Mouse (Mus musculus) hindbrain, embryonic 10.5 days (tissue): ENCODE measurements around the gene Rab4b. TPM values are rescaled to one million over a fixed set of nuclear protein-coding genes. Genes with fewer than 3 reads are reported as not detected.
A peak's percentile ranks its signal among the peaks of the same experiment; 100 is the strongest.

Experiments
- DNase-seq: peaks from one replicate; pipeline ENCODE4 v3.0.0-alpha.2; 2017; ENCODE audit warnings: low spot score
- H3K27ac ChIP-seq: fragments of 300-500 bp; sonication (generic); 2 replicates; pipeline ENCODE4 v1.5.1; 2016; ENCODE audit warnings: mild to moderate bottlenecking, moderate library complexity
- H3K27me3 ChIP-seq: fragments of 300-500 bp; sonication (generic); 2 replicates; pipeline ENCODE4 v1.6.1; 2016; ENCODE audit warnings: mild to moderate bottlenecking; ENCODE audit not compliant: poor library complexity, insufficient read depth, severe bottlenecking
- H3K36me3 ChIP-seq: fragments of 300-500 bp; sonication (generic); 2 replicates; pipeline ENCODE4 v1.6.1; 2016; ENCODE audit warnings: mild to moderate bottlenecking, moderate library complexity
- H3K4me1 ChIP-seq: fragments of 300-500 bp; sonication (generic); replicated peaks from 2 replicates; pipeline ENCODE4 v1.6.1; 2016; ENCODE audit warnings: mild to moderate bottlenecking
- H3K4me3 ChIP-seq: fragments of 300-500 bp; sonication (generic); 2 replicates; pipeline ENCODE4 v1.5.1; 2016; ENCODE audit warnings: mild to moderate bottlenecking, moderate library complexity
- H3K9me3 ChIP-seq: fragments of 300-500 bp; sonication (generic); 2 replicates; pipeline ENCODE4 v1.6.1; 2016; ENCODE audit warnings: mild to moderate bottlenecking, moderate library complexity
- WGBS: fragments of 180-500 bp; shearing (Covaris S2); methylation state at CpG from one replicate; pipeline ENCODE4 v1.1.7; 2016; 5-methylcytosine and 5-hydroxymethylcytosine counted together
- microRNA counts: library from miRNA; unstranded; fragments of <30 nt; microRNA quantifications from one replicate; lab custom pipeline; 2017
- polyA plus RNA-seq: library from polyadenylated mRNA; unstranded; fragments of >200 nt; fragmentation: Nextera tagmentation; extraction: Ambion mirVana; gene quantifications from 2 replicates; pipeline ENCODE4 v1.2.1, GENCODE M21; 2016

Gene Rab4b
- polyA plus RNA-seq, 1 experiment from 2014 or later = 92.2 TPM

GRCm38 (mm10) chr7:27131387-27131786, 47.3 kb downstream of the Rab4b start:
- H3K27ac ChIP-seq = no peak overlapping the region
- H3K36me3 ChIP-seq = no peaks in the 10 kb centered on the region
- no peak overlapping the region for H3K4me3 ChIP-seq
- 63% methylated on average over 2 of the region's 2 CpGs for WGBS
- no peaks in the 10 kb centered on the region for H3K4me1 ChIP-seq
- H3K9me3 ChIP-seq = peaks cover 7% of the 10 kb centered on the region; the same call in 1 of the 2 replicates
- no peaks in the 10 kb centered on the region for H3K27me3 ChIP-seq
- no peak for DNase-seq

- 90% methylated on average over 22 of the region's 22 CpGs for WGBS
- no peak for DNase-seq
- H3K36me3 ChIP-seq = no peaks in the 10 kb centered on the region
- no peak overlapping the region for H3K27ac ChIP-seq
- H3K9me3 ChIP-seq = peaks cover 7% of the 10 kb centered on the region; the same call in 1 of the 2 replicates
- no peak overlapping the region for H3K4me3 ChIP-seq
- no peaks in the 10 kb centered on the region for H3K27me3 ChIP-seq
- H3K4me1 ChIP-seq = no peaks in the 10 kb centered on the region
Measured at GRCm38 (mm10) chr7:27130521-27131370, 48.0 kb downstream of the Rab4b start.

- Histone ChIP-seq H3K27ac (no peak overlapping the region), H3K9me3 (peaks cover 5% of the 10 kb centered on the region; the same call in 1 of the 2 replicates), H3K27me3 (no peaks in the 10 kb centered on the region), H3K36me3 (no peaks in the 10 kb centered on the region), H3K4me1 (no peaks in the 10 kb centered on the region), H3K4me3 (no peak overlapping the region)
- DNase-seq = no peak
- WGBS = 91% methylated on average over 12 of the region's 12 CpGs
Measured at GRCm38 (mm10) chr7:27129811-27130210, 48.9 kb downstream of the Rab4b start.

GRCm38 (mm10) chr7:27128946-27129345, 49.8 kb downstream of the Rab4b start:
- no peak overlapping the region for H3K4me3 ChIP-seq
- WGBS = 90% methylated on average over 13 of the region's 13 CpGs
- peaks cover 5% of the 10 kb centered on the region; the same call in 1 of the 2 replicates for H3K9me3 ChIP-seq
- H3K4me1 ChIP-seq = no peaks in the 10 kb centered on the region
- H3K27ac ChIP-seq = no peak overlapping the region
- H3K27me3 ChIP-seq = no peaks in the 10 kb centered on the region
- H3K36me3 ChIP-seq = no peaks in the 10 kb centered on the region
- no peak for DNase-seq

- Histone ChIP-seq H3K36me3 (no peaks in the 10 kb centered on the region), H3K4me1 (no peaks in the 10 kb centered on the region), H3K27me3 (no peaks in the 10 kb centered on the region), H3K4me3 (no peak overlapping the region), H3K27ac (no peak overlapping the region), H3K9me3 (peaks cover 5% of the 10 kb centered on the region; the same call in 1 of the 2 replicates)
- DNase-seq = peak; percentile 20
- WGBS = 51% methylated on average over 3 of the region's 3 CpGs
Measured at GRCm38 (mm10) chr7:27128162-27128561, 50.5 kb downstream of the Rab4b start.

GRCm38 (mm10) chr7:27124969-27125368, 53.7 kb downstream of the Rab4b start:
- no peaks in the 10 kb centered on the region for H3K27me3 ChIP-seq
- no peaks in the 10 kb centered on the region for H3K36me3 ChIP-seq
- H3K27ac ChIP-seq = no peak overlapping the region
- WGBS = 90% methylated on average over 4 of the region's 4 CpGs
- 0 out of 2 replicates have a peak, but pooled peaks cover 2% of the 10 kb centered on the region for H3K9me3 ChIP-seq
- DNase-seq = no peak
- no peaks in the 10 kb centered on the region for H3K4me1 ChIP-seq
- H3K4me3 ChIP-seq = no peak overlapping the region

- H3K27me3 ChIP-seq = no peaks in the 10 kb centered on the region
- H3K36me3 ChIP-seq = no peaks in the 10 kb centered on the region
- no peak for DNase-seq
- H3K9me3 ChIP-seq = no peaks in the 10 kb centered on the region
- no peak overlapping the region for H3K27ac ChIP-seq
- H3K4me1 ChIP-seq = no peaks in the 10 kb centered on the region
- WGBS = 80% methylated on average over 5 of the region's 5 CpGs
- H3K4me3 ChIP-seq = no peak overlapping the region
Measured at GRCm38 (mm10) chr7:27124305-27124832, 54.3 kb downstream of the Rab4b start.

- Histone ChIP-seq H3K9me3 (no peaks in the 10 kb centered on the region), H3K4me1 (no peaks in the 10 kb centered on the region), H3K27ac (no peak within 1 kb of the TSS), H3K36me3 (no peaks in the 10 kb centered on the region), H3K4me3 (no peak within 1 kb of the TSS), H3K27me3 (no peaks in the 10 kb centered on the region)
- no peak for DNase-seq
Measured at GRCm38 (mm10) chr7:27119676-27120075, 59.0 kb downstream of the Rab4b start, which contains the start of gene Cyp2f2. Gene Cyp2f2, plus strand, starts transcription at chr7:27119909.

MicroRNAs within 50 kb of the gene (microRNA counts, 519-probe panel; counts per million panel counts)
- microRNA mmu-miR-1191 (lab: Ali Mortazavi, UCI) = 1,255 counts per million, percentile 77 among the panel's probes with 10 or more counts

Other genes with a start within 250 kb of the Rab4b start
- not detected in 2 replicates for gene Cyp2a22, start 239.5 kb downstream of the Rab4b start, polyA plus RNA-seq
- not detected in 2 replicates for gene Cyp2a12, start 149.8 kb downstream of the Rab4b start, polyA plus RNA-seq
- gene Cyp2f2, start 59.0 kb downstream of the Rab4b start, polyA plus RNA-seq = not detected in 2 replicates
- 0.10 TPM in 1 of 2 replicates, not detected in the other for gene Cyp2t4, start 25.2 kb downstream of the Rab4b start, polyA plus RNA-seq
- 81.2 and 97.4 TPM in 2 replicates for gene Egln2, start 12.1 kb downstream of the Rab4b start, polyA plus RNA-seq
- gene Gm21983, start 2.2 kb upstream of the Rab4b start, polyA plus RNA-seq = 0.20 TPM in 1 of 2 replicates, not detected in the other
- 1.2 and 2.2 TPM in 2 replicates for gene Mia, start 2.3 kb upstream of the Rab4b start, polyA plus RNA-seq
- 3.6 and 4.3 TPM in 2 replicates for gene BC024978, start 16.9 kb upstream of the Rab4b start, polyA plus RNA-seq
- 393 and 408 TPM in 2 replicates for gene Snrpa, start 17.4 kb upstream of the Rab4b start, polyA plus RNA-seq
- 5.6 and 6.8 TPM in 2 replicates for gene Itpkc, start 49.8 kb upstream of the Rab4b start, polyA plus RNA-seq
- gene Coq8b, start 54.1 kb upstream of the Rab4b start, polyA plus RNA-seq = 22.4 and 27.2 TPM in 2 replicates
- gene Numbl, start 79.5 kb upstream of the Rab4b start, polyA plus RNA-seq = 28.9 and 53.1 TPM in 2 replicates
- 5.8 and 7.5 TPM in 2 replicates for gene Ltbp4, start 158.8 kb upstream of the Rab4b start, polyA plus RNA-seq
- gene Shkbp1, start 177.1 kb upstream of the Rab4b start, polyA plus RNA-seq = 76.3 and 87.4 TPM in 2 replicates
- 0.50 TPM in 1 of 2 replicates, not detected in the other for gene Gm20479, start 178.5 kb upstream of the Rab4b start, polyA plus RNA-seq